Mouse (Mus musculus): ENCODE measurements around the gene Brca1.
"Not testable (repeated sequence)": the region's sequence is repeated elsewhere in the genome, so short reads cannot be mapped to it uniquely, and the experiment has no call there.

Brca1 gene

GRCm38 (mm10) chr11:101526686-101527085 is 25.1 kb downstream of the Brca1 start:
- DNase-seq (ENCODE audit: low spot score): no peak

- DNase-seq (ENCODE audit: low spot score): no peak
Measured at GRCm38 (mm10) chr11:101525936-101526595, 25.7 kb downstream of the Brca1 start.

DNA sequence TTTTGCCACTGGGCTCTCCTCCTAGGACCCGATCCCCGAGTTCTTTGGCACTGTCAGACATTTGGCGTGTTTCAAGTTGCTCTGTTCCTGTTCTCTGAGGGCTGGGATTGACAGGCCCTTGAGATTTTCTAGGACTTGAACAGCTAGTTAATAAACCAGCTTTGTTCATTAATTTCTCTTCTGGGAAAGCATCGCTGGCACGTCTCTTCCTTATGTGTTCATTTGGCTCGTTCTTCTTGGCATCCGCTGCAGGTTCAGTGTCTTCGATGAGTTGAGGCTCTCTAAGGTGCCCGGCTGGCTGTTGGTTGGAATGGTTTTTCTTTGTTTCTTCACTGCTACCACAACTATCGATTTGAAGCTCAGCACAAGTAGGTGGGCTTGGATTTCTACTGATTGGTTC is 26.7 kb downstream of the Brca1 start:
- no peak for DNase-seq (ENCODE audit: low spot score)

DNA sequence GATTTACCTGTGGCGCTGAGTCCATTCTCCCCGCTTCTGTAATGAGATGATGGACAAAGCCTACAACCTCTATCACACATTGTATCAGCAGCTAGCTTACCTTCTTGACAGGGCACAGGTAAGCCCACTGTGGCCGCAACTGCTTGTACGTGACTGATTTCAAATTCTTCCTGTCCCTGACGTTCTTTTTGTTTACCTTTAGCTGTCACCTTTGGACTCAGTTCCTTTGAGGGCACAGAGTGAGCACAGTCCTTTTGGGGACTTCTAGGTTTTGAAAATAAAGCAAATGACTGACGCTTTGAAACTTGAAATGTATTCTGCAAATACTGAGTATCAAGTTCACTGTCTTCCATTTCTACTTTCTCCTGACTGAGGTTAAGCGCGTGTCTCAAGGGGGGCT is 27.3 kb downstream of the Brca1 start:
- DNase-seq (ENCODE audit: low spot score): no peak

- DNase-seq (ENCODE audit: low spot score): no peak
Measured at GRCm38 (mm10) chr11:101519364-101519763, 32.4 kb downstream of the Brca1 start.

- DNase-seq (ENCODE audit: low spot score): no peak
Measured at GRCm38 (mm10) chr11:101518937-101519336, 32.8 kb downstream of the Brca1 start.

GRCm38 (mm10) chr11:101507090-101507489 is 44.7 kb downstream of the Brca1 start:
- DNase-seq (ENCODE audit: low spot score): peak; percentile 36

GRCm38 (mm10) chr11:101506269-101506780 is 45.4 kb downstream of the Brca1 start:
- no peak for DNase-seq (ENCODE audit: low spot score)

DNA sequence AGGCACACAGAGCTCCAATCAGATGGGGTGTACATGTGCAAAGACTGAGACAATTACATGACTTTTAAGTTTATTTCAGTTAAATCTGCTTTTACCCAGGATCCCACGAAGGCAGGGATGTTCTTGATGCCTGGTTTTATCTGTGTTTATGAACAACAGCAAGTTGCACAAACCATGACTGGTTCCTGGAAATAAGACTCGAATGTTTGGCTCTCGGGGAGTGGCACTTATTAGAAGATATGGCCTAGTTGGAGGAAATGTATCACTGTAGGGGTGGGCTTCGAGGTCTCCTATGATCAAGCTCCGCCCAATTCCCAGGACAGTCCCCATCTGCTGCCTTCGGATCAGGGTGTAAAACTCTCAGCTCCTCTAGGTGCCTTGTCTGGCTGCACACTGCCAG is 65.6 kb downstream of the Brca1 start:
- DNase-seq (ENCODE audit: low spot score): no peak

GRCm38 (mm10) chr11:101485509-101486028 is 66.2 kb downstream of the Brca1 start:
- DNase-seq (ENCODE audit: low spot score): no peak

GRCm38 (mm10) chr11:101484814-101485213 is 66.9 kb downstream of the Brca1 start:
- DNase-seq (ENCODE audit: low spot score): no peak

- DNase-seq (ENCODE audit: low spot score): no peak
Measured at GRCm38 (mm10) chr11:101484245-101484644, 67.5 kb downstream of the Brca1 start.

- DNase-seq (ENCODE audit: low spot score): no peak
Measured at GRCm38 (mm10) chr11:101483804-101484203, 68.0 kb downstream of the Brca1 start.

DNA sequence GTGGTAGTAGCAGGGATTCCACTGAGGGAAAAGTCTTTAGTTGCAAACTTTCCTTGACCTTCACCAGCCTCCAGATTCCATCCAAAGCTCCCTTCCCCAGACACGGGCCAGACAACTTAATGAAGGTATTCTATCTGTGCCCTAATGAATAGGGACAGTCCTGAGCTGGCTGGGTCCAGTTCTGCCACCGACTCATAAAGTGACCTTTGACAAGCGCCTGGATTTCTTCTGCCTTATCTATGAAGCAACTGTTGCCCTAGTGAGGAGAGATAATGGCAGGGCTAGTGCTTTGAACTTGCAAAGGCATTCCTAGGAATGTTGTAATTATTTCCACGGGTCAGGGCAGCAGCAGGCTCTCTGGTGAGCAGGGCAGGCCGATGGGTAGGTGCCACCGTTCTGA is 70.8 kb downstream of the Brca1 start:
- no peak for DNase-seq (ENCODE audit: low spot score)

DNA sequence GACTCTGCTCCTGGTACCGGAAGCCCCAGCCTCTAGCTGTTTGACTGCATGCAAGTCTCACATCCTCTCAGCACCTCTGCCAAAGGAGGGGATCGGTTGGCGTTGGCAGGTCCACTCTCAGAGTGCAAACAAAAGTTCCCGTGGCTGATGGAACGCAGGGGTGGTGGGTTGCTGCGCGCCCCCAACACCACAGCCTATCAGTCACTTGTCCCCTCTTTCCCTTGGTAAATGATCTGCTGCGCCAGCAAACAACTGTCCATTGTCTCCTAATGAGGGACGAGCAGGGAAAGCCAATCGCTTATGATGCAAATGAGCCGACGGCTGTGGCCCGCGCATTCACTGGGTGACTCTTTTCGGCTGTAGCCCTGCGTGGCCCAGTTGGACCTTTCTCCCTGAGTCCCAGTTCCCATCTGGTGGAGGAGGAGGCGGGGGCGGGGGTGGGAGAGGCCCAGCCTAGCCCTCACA is 72.6 kb downstream of the Brca1 start:
- no peak for DNase-seq (ENCODE audit: low spot score)

DNA sequence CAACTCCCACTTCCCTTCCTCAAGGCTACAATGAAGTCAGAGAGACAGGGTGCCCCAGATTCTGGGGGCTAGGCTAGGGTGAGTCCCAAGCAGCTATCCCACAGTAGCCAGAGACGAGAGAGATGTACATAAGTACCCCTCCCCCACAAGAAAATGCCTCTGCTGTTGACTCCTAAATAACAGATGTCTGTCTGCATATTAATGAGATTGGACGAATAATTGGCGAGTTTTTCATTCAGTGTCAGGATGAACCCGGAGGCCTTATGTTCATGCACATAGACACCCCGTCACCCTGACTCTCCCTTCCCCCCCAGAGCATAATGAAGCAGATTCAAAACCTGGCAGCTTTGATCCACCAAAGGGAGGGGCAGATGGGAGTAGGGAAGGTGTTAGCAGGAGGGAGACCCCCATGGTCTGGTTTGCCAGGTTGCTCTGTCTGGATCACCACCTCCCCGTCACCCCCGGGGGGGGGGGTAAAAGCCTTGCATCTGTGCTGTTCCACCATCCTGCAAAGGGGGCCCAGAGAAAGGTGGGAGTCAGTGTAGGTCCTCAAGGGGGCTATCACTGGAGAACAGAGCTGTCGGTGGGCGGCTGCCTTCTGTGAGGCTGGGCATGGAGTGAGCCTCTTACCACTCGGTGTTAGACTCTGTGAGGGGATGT is 74.1 kb downstream of the Brca1 start:
- no peak for DNase-seq (ENCODE audit: low spot score)

GRCm38 (mm10) chr11:101477194-101477551 is 74.6 kb downstream of the Brca1 start:
- DNase-seq (ENCODE audit: low spot score): no peak

DNA sequence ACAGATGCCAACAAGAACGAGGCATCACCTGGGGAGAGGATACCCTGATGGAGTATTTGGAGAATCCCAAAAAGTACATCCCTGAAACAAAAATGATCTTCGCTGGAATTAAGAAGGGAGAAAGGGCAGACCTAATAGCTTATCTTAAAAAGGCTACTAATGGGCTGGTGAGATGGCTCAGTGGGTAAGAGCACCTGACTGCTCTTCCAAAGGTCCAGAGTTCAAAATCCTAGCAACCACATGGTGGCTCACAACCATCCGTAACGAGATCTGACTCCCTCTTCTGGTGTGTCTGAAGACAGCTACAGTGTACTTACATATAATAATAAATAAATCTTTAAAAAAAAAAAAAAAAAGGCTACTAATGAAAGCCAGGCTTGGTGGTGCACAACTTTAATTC is 75.4 kb downstream of the Brca1 start:
- not testable (repeated sequence) for DNase-seq (ENCODE audit: low spot score)

DNA sequence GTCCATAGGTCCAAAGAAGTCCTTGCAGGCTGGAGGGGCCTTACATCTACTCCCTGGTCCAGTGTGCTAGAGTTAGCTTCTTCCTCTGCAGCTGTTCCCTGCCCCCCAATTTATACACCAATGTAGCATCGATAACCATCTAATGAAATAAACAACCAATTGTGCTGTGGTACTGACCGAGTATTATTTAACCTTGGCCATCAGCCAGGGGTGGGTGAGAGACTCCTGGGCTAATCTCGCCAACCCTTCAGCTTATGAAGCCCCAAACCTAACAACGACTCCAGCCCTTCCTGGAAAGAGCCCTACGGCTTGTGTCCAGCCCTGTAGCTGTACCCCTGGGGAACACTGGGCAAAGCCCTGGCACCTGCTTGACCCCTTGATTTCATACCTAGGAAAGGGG is 77.5 kb downstream of the Brca1 start:
- DNase-seq (ENCODE audit: low spot score): peak; percentile 26

DNA sequence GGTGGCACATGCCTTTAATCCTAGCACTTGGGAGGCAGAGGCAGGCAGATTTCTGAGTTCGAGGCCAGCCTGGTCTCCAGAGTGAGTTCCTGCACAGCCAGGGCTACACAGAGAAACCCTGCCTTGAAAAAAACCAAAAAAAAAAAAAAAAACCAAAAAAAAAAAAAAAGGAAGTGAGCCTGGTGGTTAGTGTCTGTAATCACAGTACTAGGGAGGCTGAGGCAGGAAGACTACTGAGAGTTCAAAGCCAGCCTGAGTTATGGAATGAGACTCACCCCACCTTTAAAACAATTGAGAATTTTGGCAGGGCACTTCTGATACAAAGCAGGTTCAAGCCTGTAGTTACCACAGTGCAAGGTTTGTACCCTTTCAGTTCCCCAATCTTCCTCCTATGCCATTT is 78.1 kb downstream of the Brca1 start:
- not testable (repeated sequence) for DNase-seq (ENCODE audit: low spot score)

DNA sequence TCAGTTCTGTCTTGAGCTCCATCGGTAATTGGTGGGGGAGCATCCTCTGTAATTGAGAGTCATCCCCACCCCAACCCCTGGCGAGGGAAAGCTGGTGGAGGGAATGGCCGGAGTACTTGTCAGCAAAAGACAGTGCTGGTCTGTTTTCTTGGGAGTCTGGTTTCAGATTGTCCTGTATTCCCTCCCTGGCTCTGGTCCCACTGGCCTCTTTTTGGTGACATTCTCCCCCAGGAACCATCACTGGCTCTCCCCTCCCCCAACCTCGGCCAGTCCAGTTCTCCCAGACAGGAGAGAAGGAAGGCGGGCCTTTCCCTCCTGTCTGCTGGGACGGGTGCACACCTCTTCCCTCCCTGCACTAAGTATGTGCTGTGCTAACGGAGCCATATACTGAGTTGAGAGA is 79.4 kb downstream of the Brca1 start:
- no peak for DNase-seq (ENCODE audit: low spot score)

- DNase-seq (ENCODE audit: low spot score): no peak
Measured at GRCm38 (mm10) chr11:101471926-101472325, 79.8 kb downstream of the Brca1 start.

GRCm38 (mm10) chr11:101470206-101470605 is 81.5 kb downstream of the Brca1 start:
- DNase-seq (ENCODE audit: low spot score): no peak

All from lung, postnatal 25 days (tissue).